Comparison of ENCODE assay signal across 15 mouse cellular contexts in genomic region chr8:120699079-120699478, GRCm38 (mm10). TPM values are rescaled to one million over a fixed set of nuclear protein-coding genes. Genes with fewer than 3 reads are reported as not detected.
DNase-seq lines count a peak whose midpoint lies in the region; ATAC-seq and TF ChIP-seq lines count a peak whose summit lies in the region.
"Had no signal": no experiment of that assay in that cellular context is flagged by ENCODE, and none has a peak within 500 bp of the region (broad histone marks: within the 10 kb centered on the region; RNA-seq: fewer than 3 reads in every experiment).

No protein-coding gene starts in this region.

- DNase-seq in heart, adult 11 months, result peak; percentile 94
- no peak for DNase-seq in heart, postnatal 36 days
- DNase-seq in kidney, adult 2 months, result no peak
- DNase-seq in kidney, adult 18-20 months, result no peak
- no peak for DNase-seq in lung, postnatal 14 days
- DNase-seq in limb, embryonic 10.5 days (ENCODE audit: low spot score), result no peak
- DNase-seq: cerebellum, adult 11 months; cerebellum, postnatal 25 days; gastrocnemius, postnatal 25 days; midbrain, embryonic 14.5 days; thymus, postnatal 4 days had no signal

- H3K4me3 ChIP-seq in kidney, adult 2 months (ENCODE audit: insufficient read depth, low read depth, low read length), result no peak overlapping the region
- no peak overlapping the region for H3K4me3 ChIP-seq in lung, embryonic 16.5 days (ENCODE audit: low read length)
- no peak overlapping the region for H3K4me3 ChIP-seq in stomach, embryonic 16.5 days (replicated peaks; ENCODE audit: low read length)
- H3K4me3 ChIP-seq in limb, embryonic 10.5 days, result no peak overlapping the region
- H3K4me3 ChIP-seq: hindbrain, embryonic 10.5 days had no signal

- peaks cover 5% of the 10 kb centered on the region for H3K4me1 ChIP-seq in kidney, adult 2 months (ENCODE audit: control insufficient read depth, insufficient read depth, low read length)
- H3K4me1 ChIP-seq in lung, embryonic 16.5 days (replicated peaks; ENCODE audit: control insufficient read depth, insufficient read depth, low read length), result peaks cover 34% of the 10 kb centered on the region
- H3K4me1 ChIP-seq in stomach, embryonic 16.5 days (ENCODE audit: control insufficient read depth, insufficient read depth, low read length), result peaks cover 28% of the 10 kb centered on the region
- H3K4me1 ChIP-seq in limb, embryonic 10.5 days, result peaks cover 16% of the 10 kb centered on the region

- no peaks in the 10 kb centered on the region for H3K27me3 ChIP-seq in kidney, adult 2 months (replicated peaks; ENCODE audit: control insufficient read depth, insufficient read depth, low read length)
- H3K27me3 ChIP-seq in lung, embryonic 16.5 days (ENCODE audit: control insufficient read depth, insufficient read depth, low read depth, low read length), result peaks cover 2% of the 10 kb centered on the region; the same call in 1 of the 2 replicates
- no peaks in the 10 kb centered on the region for H3K27me3 ChIP-seq in stomach, embryonic 16.5 days (ENCODE audit: control insufficient read depth, insufficient read depth, low read length)
- peaks cover 37% of the 10 kb centered on the region for H3K27me3 ChIP-seq in limb, embryonic 10.5 days (ENCODE audit: low read depth, poor library complexity, severe bottlenecking)

- 63% methylated on average over 6 of the region's 6 CpGs for WGBS in kidney, adult 2 months
- WGBS in lung, embryonic 16.5 days, result 54% methylated on average over 6 of the region's 6 CpGs
- WGBS in stomach, embryonic 16.5 days, result 56% methylated on average over 6 of the region's 6 CpGs
- 85% methylated on average over 6 of the region's 6 CpGs for WGBS in limb, embryonic 10.5 days

- H3K9ac ChIP-seq in lung, embryonic 16.5 days (ENCODE audit: low read length), result no peak overlapping the region
- H3K9ac ChIP-seq in stomach, embryonic 16.5 days (ENCODE audit: low read length), result no peak overlapping the region

- TF ChIP-seq POLR2A in kidney, adult 2 months (IDR thresholded peaks at IDR 0.05; ENCODE audit: low read depth, low read length), result no peak

- no peaks in the 10 kb centered on the region for H3K36me3 ChIP-seq in kidney, adult 2 months (ENCODE audit: control insufficient read depth, insufficient read depth, low read length)
- no peaks in the 10 kb centered on the region for H3K36me3 ChIP-seq in lung, embryonic 16.5 days (ENCODE audit: control insufficient read depth, insufficient read depth, low read length)
- H3K36me3 ChIP-seq in stomach, embryonic 16.5 days (ENCODE audit: control insufficient read depth, insufficient read depth, low read length), result no peaks in the 10 kb centered on the region
- H3K36me3 ChIP-seq in limb, embryonic 10.5 days, result no peaks in the 10 kb centered on the region
- H3K36me3 ChIP-seq: hindbrain, embryonic 10.5 days had no signal

- ATAC-seq in lung, embryonic 16.5 days (ENCODE audit: low read depth), result 0 out of 2 replicates have a peak, but pooled peaks have one; percentile 10
- ATAC-seq in stomach, embryonic 16.5 days (ENCODE audit: insufficient read depth, low FRiP score), result no peak

- TF ChIP-seq CTCF in kidney, adult 2 months (conservative IDR thresholded peaks at IDR 0.05; ENCODE audit: insufficient read depth, insufficient read length, low read depth, low read length), result no peak

- 0 out of 2 replicates have a peak overlapping the region, but pooled peaks have one; percentile 37 for H3K27ac ChIP-seq in kidney, adult 2 months (ENCODE audit: insufficient read depth, low read depth, low read length)
- H3K27ac ChIP-seq in lung, embryonic 16.5 days (ENCODE audit: low read length), result peak overlapping the region; percentile 68
- H3K27ac ChIP-seq in stomach, embryonic 16.5 days (ENCODE audit: low read length), result peak overlapping the region; percentile 62
- no peak overlapping the region for H3K27ac ChIP-seq in limb, embryonic 10.5 days
- H3K27ac ChIP-seq: hindbrain, embryonic 10.5 days had no signal

- H3K9me3 ChIP-seq in lung, embryonic 16.5 days (ENCODE audit: control insufficient read depth, low read length), result no peaks in the 10 kb centered on the region
- no peaks in the 10 kb centered on the region for H3K9me3 ChIP-seq in stomach, embryonic 16.5 days (replicated peaks; ENCODE audit: control insufficient read depth, low read length)
- no peaks in the 10 kb centered on the region for H3K9me3 ChIP-seq in limb, embryonic 10.5 days (replicated peaks)

- intact Hi-C loops in heart, postnatal 36 days (cut with DNase I), result no loop called here

- no peak overlapping the region for H3K4me2 ChIP-seq in lung, embryonic 16.5 days (ENCODE audit: low read depth, low read length)
- no peak overlapping the region for H3K4me2 ChIP-seq in stomach, embryonic 16.5 days (ENCODE audit: low read depth, low read length)

RNA-seq across cellular contexts. Expression of gene Emc8, which starts 30.7 kb away (rescaled TPM):
- 10 to 100 TPM; 40.2 to 46.2 TPM for total RNA-seq in heart, postnatal 36 days (2021)
- polyA plus RNA-seq in kidney, adult 2 months (2012; rRNA removed), result 67.0 and 67.8 TPM in 2 replicates
- polyA plus RNA-seq in lung, embryonic 16.5 days (2015; fragmentation: Nextera tagmentation; extraction: Ambion mirVana), result 237 and 248 TPM in 2 replicates
- polyA plus RNA-seq in stomach, embryonic 16.5 days (2015; fragmentation: Nextera tagmentation; extraction: Ambion mirVana), result 215 TPM in 2 replicates
- polyA plus RNA-seq in limb, embryonic 10.5 days (2016; fragmentation: Nextera tagmentation; extraction: Ambion mirVana), result 372 and 439 TPM in 2 replicates

RNA-seq across cellular contexts. Expression of gene Cox4i1, which starts 31.1 kb away (rescaled TPM):
- total RNA-seq in heart, postnatal 36 days (2021), result 1,000 to 10,000 TPM; 4,631 to 4,708 TPM
- polyA plus RNA-seq in kidney, adult 2 months (2012; rRNA removed), result 2,823 and 3,733 TPM in 2 replicates
- polyA plus RNA-seq in lung, embryonic 16.5 days (2015; fragmentation: Nextera tagmentation; extraction: Ambion mirVana), result 1,058 and 1,114 TPM in 2 replicates
- 1,110 and 1,163 TPM in 2 replicates for polyA plus RNA-seq in stomach, embryonic 16.5 days (2015; fragmentation: Nextera tagmentation; extraction: Ambion mirVana)
- polyA plus RNA-seq in limb, embryonic 10.5 days (2016; fragmentation: Nextera tagmentation; extraction: Ambion mirVana), result 879 and 888 TPM in 2 replicates

RNA-seq across cellular contexts. Expression of gene Gm27021, which starts 31.2 kb away (rescaled TPM):
- total RNA-seq in heart, postnatal 36 days (2021), result 1 to 10 TPM in 1 of 2 experiments, not detected in 1; 1.1 TPM
- 1.6 TPM in 1 of 2 replicates, not detected in the other for polyA plus RNA-seq in kidney, adult 2 months (2012; rRNA removed)
- polyA plus RNA-seq in lung, embryonic 16.5 days (2015; fragmentation: Nextera tagmentation; extraction: Ambion mirVana), result 2.5 and 3.2 TPM in 2 replicates
- polyA plus RNA-seq in stomach, embryonic 16.5 days (2015; fragmentation: Nextera tagmentation; extraction: Ambion mirVana), result 1.9 and 2.0 TPM in 2 replicates
- polyA plus RNA-seq in limb, embryonic 10.5 days (2016; fragmentation: Nextera tagmentation; extraction: Ambion mirVana), result 3.4 and 3.8 TPM in 2 replicates
- total RNA-seq: gastrocnemius, postnatal 25 days; liver, adult 2 months had no signal
- polyA plus RNA-seq: liver, adult 2 months had no signal

RNA-seq across cellular contexts. Expression of gene Irf8, which starts 37.1 kb away (rescaled TPM):
- total RNA-seq in heart, postnatal 36 days (2021), result 1 to 10 TPM; 3.9 to 5.6 TPM
- polyA plus RNA-seq in kidney, adult 2 months (2012; rRNA removed), result 12.3 and 16.7 TPM in 2 replicates
- 19.1 and 22.5 TPM in 2 replicates for polyA plus RNA-seq in lung, embryonic 16.5 days (2015; fragmentation: Nextera tagmentation; extraction: Ambion mirVana)
- 22.3 and 25.4 TPM in 2 replicates for polyA plus RNA-seq in stomach, embryonic 16.5 days (2015; fragmentation: Nextera tagmentation; extraction: Ambion mirVana)
- 1.4 and 1.7 TPM in 2 replicates for polyA plus RNA-seq in limb, embryonic 10.5 days (2016; fragmentation: Nextera tagmentation; extraction: Ambion mirVana)

RNA-seq across cellular contexts. Expression of gene 1190005I06Rik, which starts 51.6 kb away (rescaled TPM):
- 1 to 10 TPM; 3.1 to 3.4 TPM for total RNA-seq in heart, postnatal 36 days (2021)
- polyA plus RNA-seq in kidney, adult 2 months (2012; rRNA removed), result 4.6 and 6.8 TPM in 2 replicates
- 4.5 and 5.4 TPM in 2 replicates for polyA plus RNA-seq in lung, embryonic 16.5 days (2015; fragmentation: Nextera tagmentation; extraction: Ambion mirVana)
- 3.4 TPM in 2 replicates for polyA plus RNA-seq in stomach, embryonic 16.5 days (2015; fragmentation: Nextera tagmentation; extraction: Ambion mirVana)
- polyA plus RNA-seq in limb, embryonic 10.5 days (2016; fragmentation: Nextera tagmentation; extraction: Ambion mirVana), result 2.7 and 3.4 TPM in 2 replicates
